Mouse (Mus musculus): ENCODE measurements around the gene Fam118b. TPM values are rescaled to one million over a fixed set of nuclear protein-coding genes. Genes with fewer than 3 reads are reported as not detected.

Gene Fam118b
- 10 to 100 TPM; 15.2 to 15.9 TPM for total RNA-seq (2021)
- polyA plus RNA-seq (2012; rRNA removed), result 13.8 and 17.3 TPM in 2 replicates
- long read RNA-seq, partial matches to known transcripts, result 1 of 6 reads
- long read RNA-seq, other reads (novel, unspliced or antisense), result 3 of 6 reads

GRCm38 (mm10) chr9:35267146-35267975 is at the start of gene Fam118b, which contains the start of gene Rpusd4:
Fam118b (minus strand) TSS chr9:35267805.
Rpusd4 (plus strand) TSS chr9:35267865.
- Histone ChIP-seq H3K4me3 (peak within 1 kb of the TSS; percentile 82), H3K9ac (ENCODE audit: low read depth, low read length) (peak within 1 kb of the TSS; percentile 84), H3K4me1 (ENCODE audit: control insufficient read depth, insufficient read depth, low read length) (peaks cover 3% of the 10 kb centered on the region), H3K36me3 (ENCODE audit: control insufficient read depth, insufficient read depth, low read length) (peaks cover 5% of the 10 kb centered on the region), H3K27ac (peak within 1 kb of the TSS; percentile 84), H3K27me3 (ENCODE audit: control insufficient read depth, insufficient read depth, low read length) (no peaks in the 10 kb centered on the region), H3K79me2 (replicated peaks; ENCODE audit: control insufficient read depth, insufficient read depth, low read length) (peaks cover 2% of the 10 kb centered on the region; the same call in 1 of the 2 replicates)
- intact Hi-C loops (cut with DNase I), result loop anchor here (5.0 kb wide), 2 partner anchors 55 to 150 kb away; partner anchors contain the start of genes Foxred1 and St3gal4
- TF ChIP-seq EP300 (IDR thresholded peaks at IDR 0.05; ENCODE audit: insufficient read depth, low read depth, low read length) (0 out of 2 replicates have a peak, but pooled peaks have one; percentile 30), POLR2A (IDR thresholded peaks at IDR 0.05; ENCODE audit: insufficient read depth, low read depth, low read length) (peak; percentile 97), CTCF (IDR thresholded peaks at IDR 0.05) (no peak)
- peak; percentile 92 to 94 for DNase-seq
- WGBS, result under 1% methylated on average over 62 of the region's 62 CpGs

DNA sequence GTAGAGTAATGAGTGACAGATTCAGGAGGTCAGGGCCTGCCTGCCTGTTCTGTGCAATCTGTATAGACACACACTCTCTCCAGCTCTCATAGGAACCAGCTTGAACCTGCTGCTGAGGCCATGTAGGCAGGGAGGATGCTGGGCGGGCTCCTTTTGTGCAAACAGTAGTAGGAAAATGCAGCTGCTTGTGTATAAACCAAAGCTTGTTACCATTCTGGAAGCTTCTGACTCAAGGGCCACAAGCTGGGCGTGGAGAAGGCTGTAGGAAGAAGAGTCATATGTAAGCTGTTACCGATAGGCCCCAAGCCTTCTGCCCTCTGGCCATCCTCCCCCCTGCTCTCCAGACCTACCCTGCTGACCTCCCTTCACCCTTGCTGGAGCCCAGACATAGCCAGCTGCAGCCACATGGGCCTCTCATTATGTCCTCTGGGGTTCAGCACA is 49.2 kb upstream of the Fam118b start:
- peaks cover 2% of the 10 kb centered on the region for H3K4me1 ChIP-seq (ENCODE audit: control insufficient read depth, insufficient read depth, low read length)
- no peaks in the 10 kb centered on the region for H3K36me3 ChIP-seq (ENCODE audit: control insufficient read depth, insufficient read depth, low read length)
- no peak overlapping the region for H3K27ac ChIP-seq
- H3K79me2 ChIP-seq (replicated peaks; ENCODE audit: control insufficient read depth, insufficient read depth, low read length), result no peaks in the 10 kb centered on the region
- TF ChIP-seq EP300 (IDR thresholded peaks at IDR 0.05; ENCODE audit: insufficient read depth, low read depth, low read length) (no peak), POLR2A (IDR thresholded peaks at IDR 0.05; ENCODE audit: insufficient read depth, low read depth, low read length) (no peak), CTCF (IDR thresholded peaks at IDR 0.05) (no peak)
- peak in 1 of 2 experiments; percentile 50 for DNase-seq
- no peaks in the 10 kb centered on the region for H3K27me3 ChIP-seq (ENCODE audit: control insufficient read depth, insufficient read depth, low read length)
- no peak overlapping the region for H3K4me3 ChIP-seq
- WGBS, result 79% methylated on average over 3 of the region's 3 CpGs
- intact Hi-C loops (cut with DNase I), result no loop called here
- H3K9ac ChIP-seq (ENCODE audit: low read depth, low read length), result no peak overlapping the region

GRCm38 (mm10) chr9:35314254-35314653 is 46.6 kb upstream of the Fam118b start:
- 93% methylated on average over 1 of the region's 1 CpGs for WGBS
- Histone ChIP-seq H3K4me3 (no peak overlapping the region), H3K36me3 (ENCODE audit: control insufficient read depth, insufficient read depth, low read length) (no peaks in the 10 kb centered on the region), H3K27me3 (ENCODE audit: control insufficient read depth, insufficient read depth, low read length) (no peaks in the 10 kb centered on the region), H3K27ac (no peak overlapping the region), H3K4me1 (ENCODE audit: control insufficient read depth, insufficient read depth, low read length) (peaks cover 2% of the 10 kb centered on the region), H3K79me2 (replicated peaks; ENCODE audit: control insufficient read depth, insufficient read depth, low read length) (no peaks in the 10 kb centered on the region), H3K9ac (ENCODE audit: low read depth, low read length) (no peak overlapping the region)
- no peak for DNase-seq
- intact Hi-C loops (cut with DNase I), result no loop called here
- no peak for TF ChIP-seq EP300 (IDR thresholded peaks at IDR 0.05; ENCODE audit: insufficient read depth, low read depth, low read length)
- no peak for TF ChIP-seq POLR2A (IDR thresholded peaks at IDR 0.05; ENCODE audit: insufficient read depth, low read depth, low read length)
- TF ChIP-seq CTCF (IDR thresholded peaks at IDR 0.05), result no peak

GRCm38 (mm10) chr9:35313601-35314000 is 46.0 kb upstream of the Fam118b start:
- Histone ChIP-seq H3K27ac (no peak overlapping the region), H3K36me3 (ENCODE audit: control insufficient read depth, insufficient read depth, low read length) (no peaks in the 10 kb centered on the region), H3K79me2 (replicated peaks; ENCODE audit: control insufficient read depth, insufficient read depth, low read length) (no peaks in the 10 kb centered on the region), H3K4me1 (ENCODE audit: control insufficient read depth, insufficient read depth, low read length) (peaks cover 2% of the 10 kb centered on the region), H3K4me3 (no peak overlapping the region), H3K27me3 (ENCODE audit: control insufficient read depth, insufficient read depth, low read length) (no peaks in the 10 kb centered on the region), H3K9ac (ENCODE audit: low read depth, low read length) (no peak overlapping the region)
- TF ChIP-seq CTCF (IDR thresholded peaks at IDR 0.05) (no peak), EP300 (IDR thresholded peaks at IDR 0.05; ENCODE audit: insufficient read depth, low read depth, low read length) (no peak), POLR2A (IDR thresholded peaks at IDR 0.05; ENCODE audit: insufficient read depth, low read depth, low read length) (no peak)
- intact Hi-C loops (cut with DNase I), result no loop called here
- DNase-seq, result no peak
- 43% methylated on average over 4 of the region's 4 CpGs for WGBS

DNA sequence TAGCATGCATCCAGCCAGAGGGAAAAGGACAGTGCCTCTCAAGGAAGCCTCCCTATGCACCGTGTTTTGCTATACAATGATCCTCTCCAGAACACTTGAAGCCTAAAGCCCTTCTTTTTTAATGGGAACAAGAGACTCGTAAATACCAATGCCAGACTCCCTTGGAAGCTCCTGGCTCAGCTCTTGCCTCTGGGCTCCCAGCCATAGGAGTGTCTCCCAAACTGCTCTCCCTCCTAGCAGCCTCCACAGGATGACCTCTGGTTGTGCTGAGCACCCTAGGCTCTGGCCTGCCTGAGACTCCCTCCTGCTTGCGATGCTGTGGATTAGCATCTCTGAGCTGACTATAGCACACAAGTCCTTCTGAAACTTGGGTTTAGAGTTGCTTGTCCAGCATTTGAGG is 44.9 kb upstream of the Fam118b start:
- H3K4me1 ChIP-seq (ENCODE audit: control insufficient read depth, insufficient read depth, low read length), result peaks cover 2% of the 10 kb centered on the region
- WGBS, result 38% methylated on average over 3 of the region's 3 CpGs
- no peaks in the 10 kb centered on the region for H3K27me3 ChIP-seq (ENCODE audit: control insufficient read depth, insufficient read depth, low read length)
- H3K79me2 ChIP-seq (replicated peaks; ENCODE audit: control insufficient read depth, insufficient read depth, low read length), result no peaks in the 10 kb centered on the region
- peak; percentile 65 to 78 for DNase-seq
- intact Hi-C loops (cut with DNase I), result no loop called here
- H3K9ac ChIP-seq (ENCODE audit: low read depth, low read length), result no peak overlapping the region
- no peaks in the 10 kb centered on the region for H3K36me3 ChIP-seq (ENCODE audit: control insufficient read depth, insufficient read depth, low read length)
- no peak overlapping the region for H3K27ac ChIP-seq
- no peak for TF ChIP-seq EP300 (IDR thresholded peaks at IDR 0.05; ENCODE audit: insufficient read depth, low read depth, low read length)
- TF ChIP-seq POLR2A (IDR thresholded peaks at IDR 0.05; ENCODE audit: insufficient read depth, low read depth, low read length), result no peak
- TF ChIP-seq CTCF (IDR thresholded peaks at IDR 0.05), result no peak
- H3K4me3 ChIP-seq, result no peak overlapping the region

DNA sequence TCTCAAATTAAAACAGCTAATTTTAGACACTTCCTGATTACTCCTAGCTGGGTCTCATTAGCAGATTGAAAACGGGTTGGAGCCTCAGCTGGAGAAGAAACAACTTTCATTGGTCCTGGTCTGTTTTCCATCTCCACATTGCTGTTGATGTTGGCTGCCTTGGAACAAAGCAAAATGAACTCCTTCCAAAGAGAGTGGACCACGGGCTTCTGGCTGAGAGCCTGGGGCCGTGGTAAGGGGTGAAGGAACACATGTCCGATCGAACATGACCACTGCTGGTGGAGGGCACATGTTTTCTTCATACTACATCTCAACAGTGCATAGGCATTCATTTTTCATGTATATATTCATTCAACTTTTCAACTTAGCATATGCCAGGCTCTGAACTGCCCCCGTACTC is 42.8 kb upstream of the Fam118b start:
- no peaks in the 10 kb centered on the region for H3K36me3 ChIP-seq (ENCODE audit: control insufficient read depth, insufficient read depth, low read length)

More for the DNA sequence above, 42.8 kb upstream of the Fam118b start:
- H3K27ac ChIP-seq, result no peak overlapping the region
- H3K4me3 ChIP-seq, result no peak overlapping the region
- 61% methylated on average over 6 of the region's 6 CpGs for WGBS
- no peak for TF ChIP-seq POLR2A (IDR thresholded peaks at IDR 0.05; ENCODE audit: insufficient read depth, low read depth, low read length)
- no peak for TF ChIP-seq CTCF (IDR thresholded peaks at IDR 0.05)
- peaks cover 2% of the 10 kb centered on the region for H3K4me1 ChIP-seq (ENCODE audit: control insufficient read depth, insufficient read depth, low read length)
- H3K9ac ChIP-seq (ENCODE audit: low read depth, low read length), result no peak overlapping the region
- no peak for DNase-seq
- intact Hi-C loops (cut with DNase I), result no loop called here
- H3K27me3 ChIP-seq (ENCODE audit: control insufficient read depth, insufficient read depth, low read length), result no peaks in the 10 kb centered on the region
- H3K79me2 ChIP-seq (replicated peaks; ENCODE audit: control insufficient read depth, insufficient read depth, low read length), result no peaks in the 10 kb centered on the region
